In the genomic region with DNA sequence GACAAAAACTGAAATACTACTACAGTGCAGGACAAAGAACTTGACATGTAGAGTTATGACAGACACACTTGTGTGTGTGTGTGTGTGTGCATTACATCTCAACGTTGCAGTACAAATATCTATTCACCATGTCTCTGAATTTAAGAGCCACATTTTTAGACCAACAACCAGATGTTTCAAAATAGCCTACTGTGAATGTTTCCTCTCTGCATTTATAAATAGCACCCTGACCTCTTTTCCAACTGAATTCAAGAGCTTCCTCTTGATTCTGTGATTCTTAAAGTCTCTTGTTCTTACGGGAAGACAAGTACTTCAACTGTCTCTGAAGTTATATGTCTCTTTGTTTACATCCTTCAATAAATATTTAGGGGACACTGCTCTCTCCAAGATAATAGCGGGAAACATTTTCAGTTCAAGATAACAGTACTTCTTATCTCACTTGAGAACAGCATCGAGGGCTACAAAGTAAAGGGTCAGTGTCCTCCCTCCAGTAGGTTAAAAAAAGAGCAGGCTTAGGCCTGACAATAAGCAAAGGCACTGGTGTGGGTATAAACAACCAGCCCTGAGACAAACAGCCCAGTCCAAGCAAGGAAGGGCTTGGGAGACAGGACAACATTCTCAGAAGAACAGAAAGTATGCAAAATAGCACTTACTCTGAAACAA, we compare ENCODE assay signal across 1 mouse cellular context.
TF ChIP-seq lines count a peak whose summit lies in the region.

No protein-coding gene starts in this region.

TF ChIP-seq in CH12.LX, 34 proteins besides CTCF, POLR2A, EP300 and RAD21 (continued from another document):
- TF ChIP-seq ZMIZ1 (IDR thresholded peaks at IDR 0.05; ENCODE audit: low read depth, low read length) (no peak), MYC (IDR thresholded peaks at IDR 0.05; ENCODE audit: low read depth, low read length) (no peak)
